Mouse (Mus musculus): ENCODE data around the gene Olfr13.
"Not testable (repeated sequence)": the region's sequence is repeated elsewhere in the genome, so short reads cannot be mapped to it uniquely, and the experiment has no call there.

The Olfr13 gene

GRCm38 (mm10) chr6:43171840-43172239 is at the start of gene Olfr13:
Olfr13 (plus strand) TSS chr6:43172140.
- no peak for DNase-seq (ENCODE audit: low read depth, low spot score)

DNA sequence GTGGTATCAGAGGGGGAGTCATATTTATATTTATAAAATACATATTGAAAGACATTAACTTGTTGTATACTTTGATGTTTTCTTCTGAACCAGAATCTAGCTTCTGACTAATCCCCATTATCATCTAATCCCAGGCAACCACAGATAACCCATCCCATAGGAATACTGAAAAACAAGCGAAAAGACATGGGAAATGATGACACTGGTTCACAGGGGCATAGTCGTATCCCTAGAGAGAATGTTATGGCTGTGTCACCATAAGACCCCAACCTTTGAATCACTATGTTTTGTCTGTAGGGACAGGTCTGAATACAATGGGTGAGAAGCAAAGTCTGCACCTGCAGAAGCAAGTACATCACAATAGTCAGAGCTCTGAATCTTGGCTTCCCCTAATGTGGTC is 25.7 kb upstream of the Olfr13 start, which contains the start of gene Olfr237-ps1:
Olfr237-ps1 (plus strand) TSS at position 301 of the 400 bp plus-strand sequence.
- DNase-seq (ENCODE audit: low read depth, low spot score): not testable (repeated sequence)

DNA sequence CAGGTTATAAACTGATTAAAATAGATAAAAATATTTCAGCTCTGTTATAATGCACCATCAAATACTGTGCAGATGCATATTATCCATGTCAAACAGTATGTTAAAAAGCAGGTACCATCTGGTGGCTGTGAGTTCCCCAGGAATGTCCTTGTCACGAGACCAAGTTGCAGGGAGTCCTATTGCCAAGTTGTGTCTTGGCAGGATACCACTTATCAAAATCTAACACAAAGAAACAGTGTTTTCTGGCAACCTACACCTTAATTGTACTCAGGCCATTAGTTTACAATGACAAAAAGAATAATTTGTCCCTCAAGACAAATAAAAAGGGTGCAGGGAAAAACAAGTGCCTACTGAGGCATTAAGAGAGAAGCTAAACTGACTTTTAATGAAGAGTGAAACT is 12.4 kb upstream of the Olfr13 start:
- no peak for DNase-seq (ENCODE audit: low read depth, low spot score)

GRCm38 (mm10) chr6:43162982-43163381 is 9.0 kb upstream of the Olfr13 start, which contains the start of gene Olfr437:
Olfr437 (plus strand) TSS chr6:43163282.
- DNase-seq (ENCODE audit: low read depth, low spot score): no peak

GRCm38 (mm10) chr6:43167246-43167645 is 4.7 kb upstream of the Olfr13 start:
- no peak for DNase-seq (ENCODE audit: low read depth, low spot score)

DNA sequence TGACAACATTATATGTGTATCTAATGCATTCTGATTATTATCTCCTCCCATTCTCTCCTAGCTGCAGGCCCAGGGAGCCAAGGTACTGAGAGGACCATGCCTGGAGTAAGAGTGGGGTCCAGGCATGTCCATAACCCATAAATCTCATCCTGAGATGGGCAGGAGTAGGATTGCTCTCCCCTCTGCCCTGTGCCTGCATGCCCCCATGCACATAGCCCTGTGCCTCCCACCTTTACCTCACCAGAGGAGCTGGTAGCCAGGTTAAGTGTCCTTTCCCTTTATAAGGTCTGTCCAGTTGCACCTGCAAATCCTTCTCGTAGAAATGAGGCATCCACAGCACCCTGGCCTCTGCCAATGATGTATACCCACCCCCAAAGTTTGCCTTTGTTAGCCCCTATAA is 6.2 kb downstream of the Olfr13 start:
- DNase-seq (ENCODE audit: low read depth, low spot score): no peak

DNA sequence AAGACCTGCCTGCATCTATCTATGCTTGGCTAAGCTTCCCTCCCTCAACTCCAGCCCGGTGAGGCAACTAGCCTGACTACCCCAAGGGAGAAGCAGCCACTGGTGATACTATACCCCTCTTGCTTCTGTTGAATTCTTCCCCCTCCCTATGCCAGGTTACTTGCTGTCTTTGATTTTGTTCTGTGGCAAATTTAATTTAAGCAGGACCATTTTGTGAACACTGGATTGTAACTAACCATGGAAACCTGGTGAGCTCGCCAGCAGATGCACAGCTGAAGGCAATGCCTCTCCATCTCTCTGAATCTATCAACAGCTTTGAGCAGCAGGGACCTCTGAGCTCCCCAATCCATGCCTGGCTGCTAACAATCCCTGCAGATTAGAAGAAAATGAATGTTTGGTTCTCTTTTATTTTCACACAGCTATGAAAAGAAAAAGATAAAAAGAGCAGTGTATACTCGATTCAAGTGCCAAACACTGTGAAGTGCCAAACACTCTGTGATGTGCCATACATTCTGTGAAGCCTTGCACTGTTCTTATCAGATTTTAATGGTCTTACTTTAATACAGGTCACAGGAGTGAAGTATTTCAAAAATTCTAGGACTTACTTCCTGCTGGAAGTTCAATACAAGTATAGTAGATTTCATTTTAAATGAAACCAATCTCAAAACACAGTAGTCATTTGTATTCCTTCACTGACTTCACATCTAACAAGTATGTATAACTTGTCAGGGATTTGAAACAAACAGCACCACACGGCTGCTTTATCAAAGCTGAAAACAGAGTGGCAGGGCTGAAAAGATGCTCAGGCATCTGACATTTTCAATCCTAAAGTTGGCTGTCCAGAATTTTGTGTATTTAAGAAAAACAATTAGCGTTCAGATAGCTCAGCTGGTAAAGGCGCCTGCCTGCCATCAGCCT is 6.9 kb downstream of the Olfr13 start:
- DNase-seq (ENCODE audit: low read depth, low spot score): no peak

- no peak for DNase-seq (ENCODE audit: low read depth, low spot score)
Measured at GRCm38 (mm10) chr6:43190986-43191385, 19.0 kb downstream of the Olfr13 start.

DNA sequence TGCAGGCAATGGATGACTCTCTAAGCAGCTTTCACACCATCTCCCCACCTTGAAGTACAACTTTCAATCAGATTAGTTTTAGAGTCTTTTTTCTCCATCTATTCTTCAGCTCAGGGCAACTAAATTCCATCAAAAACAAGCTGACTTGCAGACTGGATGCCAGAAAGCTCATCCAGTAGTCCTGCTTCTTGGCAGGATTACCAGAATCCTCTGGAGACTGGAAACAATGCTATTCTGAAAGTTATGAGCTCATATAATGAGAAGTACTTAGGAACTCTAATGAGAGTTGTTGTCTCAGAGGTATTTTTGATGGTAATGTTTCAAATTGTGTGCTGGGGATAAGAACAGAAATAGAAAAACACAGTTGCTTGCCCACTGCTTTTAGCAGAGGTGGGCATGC is 24.8 kb downstream of the Olfr13 start, which contains the start of gene Olfr435:
Olfr435 (plus strand) TSS at position 366 of the 400 bp plus-strand sequence.
- peak; percentile 2 for DNase-seq (ENCODE audit: low read depth, low spot score)

DNA sequence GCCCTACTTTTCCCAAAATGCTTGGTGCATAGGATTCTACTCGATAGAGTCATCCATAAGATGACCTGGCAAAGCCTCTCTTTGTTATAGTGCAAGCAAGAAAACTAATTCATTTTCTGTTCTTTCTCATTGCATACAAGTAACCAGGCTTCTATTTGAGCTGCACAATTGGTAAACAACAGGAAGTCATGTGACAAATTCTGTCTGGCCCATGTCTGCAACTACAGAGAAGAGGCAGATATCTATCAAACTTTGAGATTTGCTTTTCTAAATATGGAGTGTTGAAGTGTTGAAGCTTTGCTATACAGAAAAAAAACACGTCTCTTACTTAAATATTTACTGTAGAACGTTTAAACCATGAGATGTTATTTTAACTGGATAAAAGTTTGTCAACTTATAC is 26.2 kb downstream of the Olfr13 start:
- no peak for DNase-seq (ENCODE audit: low read depth, low spot score)

DNA sequence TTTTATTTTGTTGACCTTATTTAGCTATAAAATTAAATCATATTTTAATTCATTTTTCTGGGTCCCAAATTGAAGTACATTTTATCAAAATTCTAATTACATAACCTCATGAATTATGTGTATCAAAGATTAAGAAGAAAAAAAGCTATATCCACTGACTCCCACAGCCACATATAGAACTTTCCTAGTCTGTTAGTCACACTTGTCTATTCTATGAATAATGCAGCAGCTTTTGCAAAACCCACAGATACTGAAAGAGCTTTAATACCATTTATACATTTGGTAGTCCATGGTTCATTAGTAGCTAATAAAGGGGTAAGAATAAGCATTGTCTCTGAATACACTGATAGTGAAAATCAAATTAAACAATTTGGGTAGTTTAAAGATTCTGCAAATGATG is 30.8 kb downstream of the Olfr13 start:
- no peak for DNase-seq (ENCODE audit: low read depth, low spot score)

GRCm38 (mm10) chr6:43205355-43205754 is 33.4 kb downstream of the Olfr13 start:
- DNase-seq (ENCODE audit: low read depth, low spot score): no peak

GRCm38 (mm10) chr6:43212873-43213272 is 40.9 kb downstream of the Olfr13 start, which contains the start of gene Olfr434:
Olfr434 (plus strand) TSS chr6:43213021.
- DNase-seq (ENCODE audit: low read depth, low spot score): not testable (repeated sequence)
